ENCODE assay signal across 10 mouse cellular contexts in genomic region chr10:59430701-59431218, GRCm38 (mm10). TPM values are rescaled to one million over a fixed set of nuclear protein-coding genes. Genes with fewer than 3 reads are reported as not detected.
DNase-seq lines count a peak whose midpoint lies in the region; ATAC-seq lines count a peak whose summit lies in the region.
"Had no signal": no experiment of that assay in that cellular context is flagged by ENCODE, and none has a peak within 500 bp of the region (broad histone marks: within the 10 kb centered on the region; RNA-seq: fewer than 3 reads in every experiment).

No protein-coding gene starts in this region.

- 0 out of 2 replicates have a peak overlapping the region, but pooled peaks have one; percentile 14 for H3K4me2 ChIP-seq in heart, embryonic 11.5 days
- H3K4me2 ChIP-seq: midbrain, embryonic 13.5 days had no signal

- H3K36me3 ChIP-seq in heart, embryonic 11.5 days (ENCODE audit: control insufficient read depth, insufficient read depth, low read length) = no peaks in the 10 kb centered on the region
- H3K36me3 ChIP-seq in megakaryocyte, embryonic 14.5 days (replicated peaks; ENCODE audit: low read length) = peaks cover 20% of the 10 kb centered on the region
- H3K36me3 ChIP-seq: midbrain, embryonic 13.5 days had no signal

- H3K27me3 ChIP-seq in heart, embryonic 11.5 days (ENCODE audit: control insufficient read depth, insufficient read depth, low read length) = no peaks in the 10 kb centered on the region
- no peaks in the 10 kb centered on the region for H3K27me3 ChIP-seq in megakaryocyte, embryonic 14.5 days (replicated peaks)
- H3K27me3 ChIP-seq: midbrain, embryonic 13.5 days had no signal

- no peaks in the 10 kb centered on the region for H3K9me3 ChIP-seq in heart, embryonic 11.5 days (replicated peaks; ENCODE audit: control insufficient read depth, low read length)
- H3K9me3 ChIP-seq in megakaryocyte, embryonic 14.5 days = no peaks in the 10 kb centered on the region
- H3K9me3 ChIP-seq: midbrain, embryonic 13.5 days had no signal

- DNase-seq in heart, postnatal 36 days = no peak
- peak; percentile 71 for DNase-seq in CD4-positive helper T cell, adult 2 months (ENCODE audit: low read depth, low spot score)
- DNase-seq in c-Kit-positive CD71-positive TER-119-positive erythroid progenitor cells, embryonic 14.5 days (ENCODE audit: low spot score) = peak; percentile 30
- no peak for DNase-seq in ovary, adult 18-20 months (ENCODE audit: low spot score)
- DNase-seq in gastrocnemius, adult 18-20 months (ENCODE audit: low spot score) = no peak
- no peak for DNase-seq in right cerebral cortex, postnatal 4 days

- peaks cover 7% of the 10 kb centered on the region; the same call in 1 of the 2 replicates for H3K4me1 ChIP-seq in heart, embryonic 11.5 days (ENCODE audit: control insufficient read depth, insufficient read depth, low read length)
- peaks cover 78% of the 10 kb centered on the region for H3K4me1 ChIP-seq in megakaryocyte, embryonic 14.5 days
- H3K4me1 ChIP-seq: midbrain, embryonic 13.5 days had no signal

- H3K4me3 ChIP-seq in heart, embryonic 11.5 days (ENCODE audit: low read depth, low read length) = no peak overlapping the region
- H3K4me3 ChIP-seq in megakaryocyte, embryonic 14.5 days (replicated peaks) = peak overlapping the region; percentile 86
- H3K4me3 ChIP-seq: midbrain, embryonic 13.5 days had no signal

- intact Hi-C loops in heart, postnatal 36 days (cut with DNase I) = no loop called here

- ATAC-seq in heart, embryonic 11.5 days (replicated peaks; ENCODE audit: insufficient number of reproducible peaks, low FRiP score, low TSS enrichment) = peak; percentile 52; the same call in 1 of the 2 replicates
- ATAC-seq: midbrain, embryonic 13.5 days had no signal

- no peak overlapping the region for H3K27ac ChIP-seq in heart, embryonic 11.5 days (ENCODE audit: low read depth, low read length)
- H3K27ac ChIP-seq: midbrain, embryonic 13.5 days had no signal

- H3K9ac ChIP-seq in heart, embryonic 11.5 days (ENCODE audit: low read depth, low read length) = no peak overlapping the region
- H3K9ac ChIP-seq: midbrain, embryonic 13.5 days had no signal

- whole genome bisulfite sequencing in heart, embryonic 11.5 days (ENCODE audit: insufficient replicate concordance) = 21% methylated on average over 6 of the region's 6 CpGs

RNA-seq across cellular contexts. Expression of gene Oit3, which starts 10.8 kb away (rescaled TPM):
- 5.1 and 5.5 TPM in 2 replicates for polyA plus RNA-seq in heart, embryonic 11.5 days (2014; fragmentation: Nextera tagmentation; extraction: Ambion mirVana)
- total RNA-seq in heart, postnatal 36 days (2021) = not detected
- 1.3 TPM in 1 of 2 replicates, not detected in the other for polyA plus RNA-seq in megakaryocyte, embryonic 14.5 days (2012; ENCODE audit: insufficient read depth, low replicate concordance)
- not detected for total RNA-seq in gastrocnemius, adult 18-20 months (2021)
- total RNA-seq: heart, adult 18-20 months had no signal

RNA-seq across cellular contexts. Expression of gene Pla2g12b, which starts 27.3 kb away (rescaled TPM):
- 1.5 and 1.8 TPM in 2 replicates for polyA plus RNA-seq in heart, embryonic 11.5 days (2014; fragmentation: Nextera tagmentation; extraction: Ambion mirVana)
- total RNA-seq in heart, postnatal 36 days (2021) = not detected
- not detected in 2 replicates for polyA plus RNA-seq in megakaryocyte, embryonic 14.5 days (2012; ENCODE audit: insufficient read depth, low replicate concordance)
- not detected for total RNA-seq in gastrocnemius, adult 18-20 months (2021)
- total RNA-seq: heart, adult 18-20 months had no signal
- polyA plus RNA-seq: midbrain, embryonic 13.5 days had no signal

RNA-seq across cellular contexts. Expression of gene Gm10273, which starts 35.3 kb away (rescaled TPM):
- 11.3 and 12.2 TPM in 2 replicates for polyA plus RNA-seq in heart, embryonic 11.5 days (2014; fragmentation: Nextera tagmentation; extraction: Ambion mirVana)
- 100 to 1,000 TPM; 146 to 148 TPM for total RNA-seq in heart, postnatal 36 days (2021)
- 0.54 TPM in 1 of 2 replicates, not detected in the other for polyA plus RNA-seq in megakaryocyte, embryonic 14.5 days (2012; ENCODE audit: insufficient read depth, low replicate concordance)
- total RNA-seq in gastrocnemius, adult 18-20 months (2021) = 100 to 1,000 TPM; 113 to 128 TPM

Comparison
In these comparisons a context has a peak if more than half of its experiments do, and no peak if none do; other contexts are left out.
1. DNase-seq: peak in CD4-positive helper T cell, adult 2 months (single experiment) and c-Kit-positive CD71-positive TER-119-positive erythroid progenitor cells, embryonic 14.5 days (single experiment); none in heart, postnatal 36 days (0 of 2), ovary, adult 18-20 months (single experiment), gastrocnemius, adult 18-20 months (single experiment) and right cerebral cortex, postnatal 4 days (single experiment).